Mouse (Mus musculus): ENCODE data around the gene Wbp2nl. TPM values are rescaled to one million over a fixed set of nuclear protein-coding genes. Genes with fewer than 3 reads are reported as not detected.
A peak's percentile ranks its signal among the peaks of the same experiment; 100 is the strongest.

The Wbp2nl gene
- polyA plus RNA-seq, 1 experiment from 2014 or later: 0.22 TPM

GRCm38 (mm10) chr15:82337875-82338274 lies 39.1 kb downstream of the Wbp2nl start:
- 8% methylated on average over 4 of the region's 4 CpGs for WGBS
- Histone ChIP-seq H3K9me3 (replicated peaks; ENCODE audit: control insufficient read depth, low read length) (no peaks in the 10 kb centered on the region), H3K9ac (ENCODE audit: low read length) (peak overlapping the region; percentile 80), H3K36me3 (ENCODE audit: control insufficient read depth, insufficient read depth) (peaks cover 18% of the 10 kb centered on the region), H3K4me3 (ENCODE audit: low read length) (peak overlapping the region; percentile 76), H3K4me2 (ENCODE audit: low read depth, low read length) (peak overlapping the region; percentile 70), H3K27ac (ENCODE audit: low read length) (peak overlapping the region; percentile 69), H3K4me1 (ENCODE audit: control insufficient read depth, insufficient read depth, low read length) (peaks cover 29% of the 10 kb centered on the region), H3K27me3 (ENCODE audit: control insufficient read depth, insufficient read depth, low read length) (no peaks in the 10 kb centered on the region)
- ATAC-seq (replicated peaks; ENCODE audit: extremely low read depth, insufficient read depth, low FRiP score): no peak

- Histone ChIP-seq H3K4me2 (ENCODE audit: low read depth, low read length) (peak within 1 kb of the TSS; percentile 70), H3K4me3 (ENCODE audit: low read length) (peak within 1 kb of the TSS; percentile 76), H3K27me3 (ENCODE audit: control insufficient read depth, insufficient read depth, low read length) (no peaks in the 10 kb centered on the region), H3K27ac (ENCODE audit: low read length) (peak within 1 kb of the TSS; percentile 69), H3K36me3 (ENCODE audit: control insufficient read depth, insufficient read depth) (peaks cover 18% of the 10 kb centered on the region), H3K4me1 (ENCODE audit: control insufficient read depth, insufficient read depth, low read length) (peaks cover 29% of the 10 kb centered on the region), H3K9ac (ENCODE audit: low read length) (peak within 1 kb of the TSS; percentile 80), H3K9me3 (replicated peaks; ENCODE audit: control insufficient read depth, low read length) (no peaks in the 10 kb centered on the region)
- WGBS: under 1% methylated on average over 41 of the region's 41 CpGs
- ATAC-seq (replicated peaks; ENCODE audit: extremely low read depth, insufficient read depth, low FRiP score): peak; percentile 89
These were observed 39.9 kb downstream of the Wbp2nl start, which contains the start of the genes Naga, Pheta2 and Smdt1 for GRCm38 (mm10) chr15:82338593-82339112. TSS of gene Naga (minus strand) at chr15:82338925. TSS of gene Pheta2 (plus strand) at chr15:82338942. TSS of gene Smdt1 (plus strand) at chr15:82338959.

GRCm38 (mm10) chr15:82339150-82339549 lies 40.4 kb downstream of the Wbp2nl start:
- H3K4me1 ChIP-seq (ENCODE audit: control insufficient read depth, insufficient read depth, low read length): peaks cover 29% of the 10 kb centered on the region
- H3K27ac ChIP-seq (ENCODE audit: low read length): peak overlapping the region; percentile 37
- peak overlapping the region; percentile 70 for H3K4me2 ChIP-seq (ENCODE audit: low read depth, low read length)
- no peaks in the 10 kb centered on the region for H3K9me3 ChIP-seq (replicated peaks; ENCODE audit: control insufficient read depth, low read length)
- no peaks in the 10 kb centered on the region for H3K27me3 ChIP-seq (ENCODE audit: control insufficient read depth, insufficient read depth, low read length)
- 60% methylated on average over 10 of the region's 10 CpGs for WGBS
- ATAC-seq (replicated peaks; ENCODE audit: extremely low read depth, insufficient read depth, low FRiP score): no peak
- peak overlapping the region; percentile 76 for H3K4me3 ChIP-seq (ENCODE audit: low read length)
- peak overlapping the region; percentile 80 for H3K9ac ChIP-seq (ENCODE audit: low read length)
- peaks cover 18% of the 10 kb centered on the region for H3K36me3 ChIP-seq (ENCODE audit: control insufficient read depth, insufficient read depth)

- Histone ChIP-seq H3K4me1 (ENCODE audit: control insufficient read depth, insufficient read depth, low read length) (peaks cover 29% of the 10 kb centered on the region), H3K4me2 (ENCODE audit: low read depth, low read length) (no peak overlapping the region), H3K4me3 (ENCODE audit: low read length) (no peak overlapping the region), H3K36me3 (ENCODE audit: control insufficient read depth, insufficient read depth) (peaks cover 18% of the 10 kb centered on the region), H3K9me3 (replicated peaks; ENCODE audit: control insufficient read depth, low read length) (no peaks in the 10 kb centered on the region), H3K9ac (ENCODE audit: low read length) (no peak overlapping the region), H3K27me3 (ENCODE audit: control insufficient read depth, insufficient read depth, low read length) (no peaks in the 10 kb centered on the region), H3K27ac (ENCODE audit: low read length) (peak overlapping the region; percentile 34)
- 69% methylated on average over 8 of the region's 8 CpGs for WGBS
- ATAC-seq (replicated peaks; ENCODE audit: extremely low read depth, insufficient read depth, low FRiP score): no peak
These were observed 41.0 kb downstream of the Wbp2nl start for GRCm38 (mm10) chr15:82339634-82340254.

GRCm38 (mm10) chr15:82340414-82341035 lies 41.8 kb downstream of the Wbp2nl start:
- H3K9me3 ChIP-seq (replicated peaks; ENCODE audit: control insufficient read depth, low read length): no peaks in the 10 kb centered on the region
- H3K27me3 ChIP-seq (ENCODE audit: control insufficient read depth, insufficient read depth, low read length): no peaks in the 10 kb centered on the region
- peak overlapping the region; percentile 86 for H3K27ac ChIP-seq (ENCODE audit: low read length)
- H3K4me2 ChIP-seq (ENCODE audit: low read depth, low read length): peak overlapping the region; percentile 76
- no peak for ATAC-seq (replicated peaks; ENCODE audit: extremely low read depth, insufficient read depth, low FRiP score)
- peaks cover 29% of the 10 kb centered on the region for H3K4me1 ChIP-seq (ENCODE audit: control insufficient read depth, insufficient read depth, low read length)
- peak overlapping the region; percentile 64 for H3K4me3 ChIP-seq (ENCODE audit: low read length)
- H3K36me3 ChIP-seq (ENCODE audit: control insufficient read depth, insufficient read depth): peaks cover 11% of the 10 kb centered on the region
- H3K9ac ChIP-seq (ENCODE audit: low read length): peak overlapping the region; percentile 87
- 33% methylated on average over 21 of the region's 21 CpGs for WGBS

- Histone ChIP-seq H3K27me3 (ENCODE audit: control insufficient read depth, insufficient read depth, low read length) (no peaks in the 10 kb centered on the region), H3K4me2 (ENCODE audit: low read depth, low read length) (peak overlapping the region; percentile 76), H3K4me3 (ENCODE audit: low read length) (peak overlapping the region; percentile 64), H3K27ac (ENCODE audit: low read length) (peak overlapping the region; percentile 86), H3K9ac (ENCODE audit: low read length) (peak overlapping the region; percentile 87), H3K9me3 (replicated peaks; ENCODE audit: control insufficient read depth, low read length) (no peaks in the 10 kb centered on the region), H3K4me1 (ENCODE audit: control insufficient read depth, insufficient read depth, low read length) (peaks cover 29% of the 10 kb centered on the region), H3K36me3 (ENCODE audit: control insufficient read depth, insufficient read depth) (peaks cover 5% of the 10 kb centered on the region)
- 0 out of 2 replicates have a peak, but pooled peaks have one; percentile 3 for ATAC-seq (replicated peaks; ENCODE audit: extremely low read depth, insufficient read depth, low FRiP score)
- WGBS: 2% methylated on average over 40 of the region's 40 CpGs
These were observed 42.3 kb downstream of the Wbp2nl start for GRCm38 (mm10) chr15:82341036-82341501.

GRCm38 (mm10) chr15:82341675-82342542 lies 43.2 kb downstream of the Wbp2nl start:
- H3K9ac ChIP-seq (ENCODE audit: low read length): peak overlapping the region; percentile 87
- H3K4me1 ChIP-seq (ENCODE audit: control insufficient read depth, insufficient read depth, low read length): peaks cover 33% of the 10 kb centered on the region
- H3K4me3 ChIP-seq (ENCODE audit: low read length): peak overlapping the region; percentile 64
- no peak for ATAC-seq (replicated peaks; ENCODE audit: extremely low read depth, insufficient read depth, low FRiP score)
- H3K27me3 ChIP-seq (ENCODE audit: control insufficient read depth, insufficient read depth, low read length): no peaks in the 10 kb centered on the region
- H3K27ac ChIP-seq (ENCODE audit: low read length): peak overlapping the region; percentile 86
- no peaks in the 10 kb centered on the region; the same call in 1 of the 2 replicates for H3K36me3 ChIP-seq (ENCODE audit: control insufficient read depth, insufficient read depth)
- peak overlapping the region; percentile 76 for H3K4me2 ChIP-seq (ENCODE audit: low read depth, low read length)
- 35% methylated on average over 15 of the region's 15 CpGs for WGBS
- H3K9me3 ChIP-seq (replicated peaks; ENCODE audit: control insufficient read depth, low read length): no peaks in the 10 kb centered on the region

GRCm38 (mm10) chr15:82342543-82342935 lies 43.8 kb downstream of the Wbp2nl start:
- no peak for ATAC-seq (replicated peaks; ENCODE audit: extremely low read depth, insufficient read depth, low FRiP score)
- H3K9ac ChIP-seq (ENCODE audit: low read length): peak overlapping the region; percentile 87
- no peaks in the 10 kb centered on the region for H3K27me3 ChIP-seq (ENCODE audit: control insufficient read depth, insufficient read depth, low read length)
- peak overlapping the region; percentile 86 for H3K27ac ChIP-seq (ENCODE audit: low read length)
- peaks cover 36% of the 10 kb centered on the region for H3K4me1 ChIP-seq (ENCODE audit: control insufficient read depth, insufficient read depth, low read length)
- H3K9me3 ChIP-seq (replicated peaks; ENCODE audit: control insufficient read depth, low read length): no peaks in the 10 kb centered on the region
- peak overlapping the region; percentile 76 for H3K4me2 ChIP-seq (ENCODE audit: low read depth, low read length)
- 73% methylated on average over 5 of the region's 5 CpGs for WGBS
- H3K36me3 ChIP-seq (ENCODE audit: control insufficient read depth, insufficient read depth): no peaks in the 10 kb centered on the region
- peak overlapping the region; percentile 64; the same call in 1 of the 2 replicates for H3K4me3 ChIP-seq (ENCODE audit: low read length)
